ENCODE assay signal across 9 mouse cellular contexts in the genomic region with DNA sequence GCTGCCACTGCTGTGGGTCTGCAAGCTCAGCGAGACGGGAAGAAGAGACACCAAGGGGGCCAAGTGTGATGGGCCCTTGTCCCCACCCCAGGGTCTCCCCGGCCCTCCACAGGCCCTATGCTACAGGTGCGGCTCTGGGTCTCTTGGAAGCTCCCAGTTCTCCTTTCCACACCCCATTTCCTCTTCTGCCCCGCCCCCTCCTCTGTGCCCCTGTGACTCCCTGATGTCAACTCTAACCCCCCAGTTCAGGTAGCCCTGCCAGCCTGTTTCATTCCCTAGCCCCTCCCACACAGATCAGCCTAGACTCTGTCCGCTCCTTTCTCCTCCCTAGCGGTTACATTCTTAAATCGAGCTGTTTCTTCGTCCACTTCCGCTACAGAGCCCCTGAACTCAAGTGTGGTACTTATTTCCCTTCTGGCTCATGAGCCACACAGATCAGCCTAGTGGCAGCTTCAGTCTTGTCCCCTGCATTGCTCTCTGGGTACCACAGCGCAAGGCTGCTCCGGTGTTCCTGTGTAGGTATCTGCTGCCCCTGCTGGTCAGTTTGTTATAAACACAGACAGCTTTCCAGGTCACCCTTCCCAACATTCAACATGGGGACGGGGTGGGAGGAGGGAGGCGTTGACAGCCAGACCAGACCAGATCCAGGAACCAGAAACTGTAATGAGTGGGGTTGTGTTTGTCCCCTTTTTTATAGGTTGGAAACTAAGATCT. TPM values are rescaled to one million over a fixed set of nuclear protein-coding genes. Genes with fewer than 3 reads are reported as not detected.
DNase-seq lines count a peak whose midpoint lies in the region; ATAC-seq and TF ChIP-seq lines count a peak whose summit lies in the region.
"Had no signal": no experiment of that assay in that cellular context is flagged by ENCODE, and none has a peak within 500 bp of the region (broad histone marks: within the 10 kb centered on the region; RNA-seq: fewer than 3 reads in every experiment).

No protein-coding gene starts in this region.

- peak; percentile 62 for DNase-seq in MEL (ENCODE audit: low read depth, low spot score)
- DNase-seq in cerebellum, adult 2 months = peak; percentile 88 to 90
- peak; percentile 84 for DNase-seq in hindbrain, embryonic 10.5 days (ENCODE audit: low spot score)
- DNase-seq in layer of hippocampus, adult 9-10 months (ENCODE audit: low spot score) = peak; percentile 75
- DNase-seq in lung, embryonic 14.5 days = peak; percentile 90
- DNase-seq in ovary, adult 18-20 months (ENCODE audit: low spot score) = peak; percentile 54
- DNase-seq in thymus, adult 18-20 months = peak; percentile 30 to 53

- no peak for TF ChIP-seq POLR2A in MEL (IDR thresholded peaks at IDR 0.05; ENCODE audit: control insufficient read depth in 1 of 2, insufficient read depth in 1 of 2, low read depth in 1 of 2, low read length in 2 of 2, poor library complexity in 1 of 2)
- no peak for TF ChIP-seq POLR2A in cerebellum, adult 2 months (IDR thresholded peaks at IDR 0.05; ENCODE audit: borderline replicate concordance, insufficient read depth, low read length)

- H3K79me2 ChIP-seq in MEL (ENCODE audit: control insufficient read depth, insufficient read depth, low read length, poor library complexity) = no peaks in the 10 kb centered on the region

- WGBS in cerebellum, adult 2 months = 25% methylated on average over 14 of the region's 14 CpGs
- 16% methylated on average over 14 of the region's 14 CpGs for WGBS in hindbrain, embryonic 10.5 days
- WGBS in lung, embryonic 14.5 days = 12% methylated on average over 14 of the region's 14 CpGs

- ATAC-seq in frontal cortex, adult (ENCODE audit: low TSS enrichment) = peak; percentile 98
- peak; percentile 90 for ATAC-seq in lung, embryonic 14.5 days (ENCODE audit: insufficient read depth)

- H3K27ac ChIP-seq in MEL (ENCODE audit: control insufficient read depth, low read depth, low read length) = no peak overlapping the region
- H3K27ac ChIP-seq in cerebellum, adult 2 months (ENCODE audit: insufficient read depth, low read length) = no peak overlapping the region
- H3K27ac ChIP-seq in hindbrain, embryonic 10.5 days = 0 out of 2 replicates have a peak overlapping the region, but pooled peaks have one; percentile 42
- H3K27ac ChIP-seq in lung, embryonic 14.5 days (ENCODE audit: low read depth) = no peak overlapping the region
- H3K27ac ChIP-seq: macrophage had no signal

- no peak overlapping the region for H3K4me3 ChIP-seq in MEL (ENCODE audit: control insufficient read depth in 1 of 2, insufficient read depth in 1 of 2, low read depth in 2 of 2, low read length in 2 of 2)
- H3K4me3 ChIP-seq in cerebellum, adult 2 months (replicated peaks; ENCODE audit: insufficient read depth, low read depth, low read length) = no peak overlapping the region
- peak overlapping the region; percentile 24; the same call in 1 of the 2 replicates for H3K4me3 ChIP-seq in hindbrain, embryonic 10.5 days
- H3K4me3 ChIP-seq in lung, embryonic 14.5 days (ENCODE audit: low read depth, low read length) = no peak overlapping the region

- TF ChIP-seq EP300 in MEL (IDR thresholded peaks at IDR 0.05; ENCODE audit: low read depth in 1 of 2, low read length in 2 of 2) = no peak

- TF ChIP-seq RAD21 in MEL (IDR thresholded peaks at IDR 0.05; ENCODE audit: low read depth, low read length) = peak; percentile 56

- H3K9me3 ChIP-seq in MEL (replicated peaks; ENCODE audit: insufficient read depth, low read length) = no peaks in the 10 kb centered on the region
- H3K9me3 ChIP-seq in hindbrain, embryonic 10.5 days = no peaks in the 10 kb centered on the region
- no peaks in the 10 kb centered on the region for H3K9me3 ChIP-seq in lung, embryonic 14.5 days (ENCODE audit: low read depth, low read length)

- H3K36me3 ChIP-seq in MEL (ENCODE audit: control insufficient read depth in 1 of 2, insufficient read depth in 2 of 2, low read length in 2 of 2) = no peaks in the 10 kb centered on the region
- no peaks in the 10 kb centered on the region for H3K36me3 ChIP-seq in hindbrain, embryonic 10.5 days
- no peaks in the 10 kb centered on the region for H3K36me3 ChIP-seq in lung, embryonic 14.5 days (ENCODE audit: insufficient read depth)

- TF ChIP-seq CTCF in MEL (IDR thresholded peaks at IDR 0.05 in 2 of 3, conservative IDR thresholded peaks at IDR 0.05 in 1 of 3; ENCODE audit: control insufficient read depth in 1 of 3, insufficient read depth in 1 of 3, low read depth in 2 of 3, low read length in 3 of 3, poor library complexity in 1 of 3, severe bottlenecking in 1 of 3) = peak; percentile 43 to 61 (median 59)
- TF ChIP-seq CTCF in cerebellum, adult 2 months (IDR thresholded peaks at IDR 0.05; ENCODE audit: borderline replicate concordance, insufficient read depth, low read depth, low read length) = peak; percentile 98
- peak; percentile 93 for TF ChIP-seq CTCF in lung, embryonic 14.5 days (IDR thresholded peaks at IDR 0.05; ENCODE audit: low read depth)

- H3K9ac ChIP-seq in MEL (ENCODE audit: control insufficient read depth, low read depth, low read length, poor library complexity, severe bottlenecking) = no peak overlapping the region
- H3K9ac ChIP-seq in lung, embryonic 14.5 days = no peak overlapping the region

- H3K4me1 ChIP-seq in MEL (ENCODE audit: control insufficient read depth in 1 of 2, insufficient read depth in 2 of 2, low read length in 2 of 2) = no peaks in the 10 kb centered on the region
- peaks cover 14% of the 10 kb centered on the region for H3K4me1 ChIP-seq in cerebellum, adult 2 months (ENCODE audit: control insufficient read depth, insufficient read depth, low read length)
- peaks cover 8% of the 10 kb centered on the region for H3K4me1 ChIP-seq in hindbrain, embryonic 10.5 days (replicated peaks)
- H3K4me1 ChIP-seq in lung, embryonic 14.5 days (ENCODE audit: insufficient read depth) = no peaks in the 10 kb centered on the region

- H3K4me2 ChIP-seq in lung, embryonic 14.5 days = peak overlapping the region; percentile 18; the same call in 1 of the 2 replicates

- H3K27me3 ChIP-seq in MEL (ENCODE audit: control insufficient read depth in 1 of 2, insufficient read depth in 2 of 2, low read length in 2 of 2) = no peaks in the 10 kb centered on the region
- no peaks in the 10 kb centered on the region for H3K27me3 ChIP-seq in cerebellum, adult 2 months (ENCODE audit: control insufficient read depth, insufficient read depth, low read length)
- H3K27me3 ChIP-seq in hindbrain, embryonic 10.5 days (ENCODE audit: insufficient read depth, poor library complexity, severe bottlenecking) = peaks cover 23% of the 10 kb centered on the region
- 0 out of 2 replicates have a peak, but pooled peaks cover under 1% of the 10 kb centered on the region for H3K27me3 ChIP-seq in lung, embryonic 14.5 days (ENCODE audit: insufficient read depth, low read length)

TF ChIP-seq in MEL, 35 proteins besides CTCF, POLR2A, EP300 and RAD21:
- TF ChIP-seq USF2 (IDR thresholded peaks at IDR 0.05; ENCODE audit: borderline replicate concordance in 1 of 2, insufficient read depth in 1 of 2, low read depth in 1 of 2, low read length in 2 of 2) (no peak), CHD2 (IDR thresholded peaks at IDR 0.05; ENCODE audit: low read length) (no peak), KAT2A (conservative IDR thresholded peaks at IDR 0.05; ENCODE audit: low read depth, low read length) (no peak), ZC3H11A (IDR thresholded peaks at IDR 0.05; ENCODE audit: low read depth, low read length) (peak; percentile 20; the same call in 1 of the 2 replicates), SMC3 (IDR thresholded peaks at IDR 0.05; ENCODE audit: low read depth, low read length) (peak; percentile 46)

RNA-seq across cellular contexts. Expression of a gene that starts 26.3 kb away (rescaled TPM):
- total RNA-seq in MEL (2012; rRNA removed) = 20.5 and 43.8 TPM in 2 replicates
- polyA plus RNA-seq in MEL (2012; ENCODE audit: insufficient read depth in 1 of 2, insufficient read length in 2 of 2, low read depth in 1 of 2, low replicate concordance in 2 of 2, missing spikeins in 1 of 2) = 10 to 100 TPM in 1 of 2 experiments, not detected in 1; 25.3 TPM
- polyA plus RNA-seq in cerebellum, adult 2 months (2012; rRNA removed) = 48.5 and 72.4 TPM in 2 replicates
- polyA plus RNA-seq in hindbrain, embryonic 10.5 days (2016; fragmentation: Nextera tagmentation; extraction: Ambion mirVana) = 33.7 and 37.6 TPM in 2 replicates
- polyA plus RNA-seq in lung, embryonic 14.5 days (2014; fragmentation: Nextera tagmentation; extraction: Ambion mirVana) = 59.3 and 71.2 TPM in 2 replicates

RNA-seq across cellular contexts. Expression of a gene that starts 39.6 kb away (rescaled TPM):
- total RNA-seq in MEL (2012; rRNA removed) = not detected in 2 replicates
- polyA plus RNA-seq in MEL (2012; ENCODE audit: insufficient read depth in 1 of 2, insufficient read length in 2 of 2, low read depth in 1 of 2, low replicate concordance in 2 of 2, missing spikeins in 1 of 2) = not detected
- polyA plus RNA-seq in cerebellum, adult 2 months (2012; rRNA removed) = 9.9 and 10.6 TPM in 2 replicates
- polyA plus RNA-seq in hindbrain, embryonic 10.5 days (2016; fragmentation: Nextera tagmentation; extraction: Ambion mirVana) = 23.4 and 26.1 TPM in 2 replicates
- polyA plus RNA-seq in lung, embryonic 14.5 days (2014; fragmentation: Nextera tagmentation; extraction: Ambion mirVana) = 3.5 and 4.1 TPM in 2 replicates
- polyA plus RNA-seq: macrophage had no signal
